Mouse (Mus musculus) brain, embryonic 14.5 days (tissue): ENCODE results near the gene Dpm3.

Source experiments
- CTCF ChIP-seq: fragments of 200-500 bp; IDR thresholded peaks from 2 replicates; pipeline ENCODE4 v1.5.1; 2012; ENCODE audit warnings: inconsistent platforms, mild to moderate bottlenecking, moderate library complexity, borderline replicate concordance; ENCODE audit not compliant: insufficient read depth, insufficient read length; ENCODE audit errors: extremely low read depth
- POLR2A ChIP-seq: fragments of 200-500 bp; IDR thresholded peaks from 2 replicates; pipeline ENCODE4 v1.6.1; 2012; ENCODE audit warnings: mild to moderate bottlenecking, inconsistent platforms, borderline replicate concordance; ENCODE audit not compliant: poor library complexity, insufficient read depth, insufficient read length, severe bottlenecking; ENCODE audit errors: extremely low read depth

DNA sequence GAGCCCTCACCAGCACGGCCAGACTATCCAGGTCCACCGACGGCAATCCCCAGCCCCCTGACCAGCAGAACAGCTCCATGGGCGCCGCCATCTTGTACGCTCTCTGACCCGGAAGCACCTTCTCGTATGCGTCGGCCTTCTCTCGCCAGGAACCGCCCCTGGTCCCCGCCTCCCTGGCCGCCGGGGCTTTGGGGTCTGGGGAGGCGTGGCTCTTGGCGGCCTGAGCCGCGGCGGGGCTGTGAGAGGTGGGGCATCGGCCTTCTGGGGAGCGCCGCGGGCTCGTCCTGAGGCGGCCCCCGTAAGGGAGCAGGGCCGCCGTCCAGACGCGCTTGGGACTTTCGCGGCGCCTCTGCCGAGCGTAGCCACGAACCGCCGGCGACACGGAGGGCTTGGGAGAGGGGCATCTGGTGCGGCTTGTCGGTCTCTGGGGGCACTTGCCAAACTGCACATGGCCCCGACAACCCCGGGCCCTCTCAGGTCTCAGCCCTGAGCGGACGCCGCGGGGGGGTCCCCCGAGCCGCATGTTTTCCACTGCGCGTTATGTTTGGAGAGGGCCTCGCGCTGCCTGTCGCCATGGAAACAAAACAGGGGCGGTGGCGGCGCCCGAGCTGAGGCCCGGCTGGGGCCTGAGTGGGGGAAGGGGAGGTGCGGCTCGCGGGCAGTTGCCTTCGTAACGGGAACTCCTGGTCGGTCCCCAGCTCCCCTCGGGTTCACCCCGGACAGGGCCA, 45.2 kb upstream of the Dpm3 start:
- no peak for TF ChIP-seq CTCF
- TF ChIP-seq POLR2A = peak; percentile 75
